Mouse (Mus musculus): ENCODE results near the gene Klhl21.

DNA sequence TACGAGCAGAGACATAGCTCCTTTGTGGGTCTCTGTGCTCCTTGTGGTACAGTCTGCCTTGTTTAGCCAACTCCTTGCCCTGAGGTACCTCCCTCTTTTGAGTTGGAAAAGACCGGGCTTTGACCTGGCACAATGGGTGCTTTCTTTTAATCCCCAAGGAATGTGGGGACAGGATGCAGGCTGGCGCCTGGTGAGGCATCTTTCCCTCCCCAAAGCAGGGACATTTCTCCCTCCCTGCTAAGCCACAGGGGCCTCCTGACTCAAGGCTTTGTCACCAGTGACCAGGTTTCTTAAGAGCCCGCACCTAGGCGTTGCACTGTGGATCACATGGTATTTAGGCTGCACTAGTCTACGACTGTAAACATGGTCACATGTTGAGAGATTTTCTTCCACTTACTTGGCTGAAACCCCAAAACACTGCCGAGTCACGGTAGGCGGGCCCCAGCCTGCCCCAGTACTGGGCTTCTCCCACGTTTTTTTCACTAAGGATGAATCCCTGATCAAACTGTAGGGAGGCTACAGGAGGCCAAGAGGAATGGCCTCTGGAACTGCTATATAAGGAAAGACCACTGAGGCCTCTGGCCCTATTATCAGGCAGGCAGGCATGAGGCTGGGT lies 1.6 kb downstream of the Klhl21 start:
- TF ChIP-seq CTCF (IDR thresholded peaks at IDR 0.05; ENCODE audit: low read depth, low read length) (no peak), POLR2A (IDR thresholded peaks at IDR 0.05; ENCODE audit: extremely low read depth, insufficient read depth, low read length) (peak; percentile 40; the same call in 1 of the 2 replicates)

All from liver, adult 2 months (tissue).